Mouse (Mus musculus) T-helper 17 cell (primary cell): ENCODE data around the gene Med31.

ENCODE experiments used
- in situ Hi-C, 2 experiments: fragments of 300-600 bp; cut with MboI, MseI; formaldehyde crosslinking; loops; 1 replicate in 1 of 2; 2 replicates in 1 of 2; pipeline ENCODE4 v1.15.1; 2025; ENCODE audit warnings: high pct_unique_total_duplicates in 2 of 2

Gene Med31

DNA sequence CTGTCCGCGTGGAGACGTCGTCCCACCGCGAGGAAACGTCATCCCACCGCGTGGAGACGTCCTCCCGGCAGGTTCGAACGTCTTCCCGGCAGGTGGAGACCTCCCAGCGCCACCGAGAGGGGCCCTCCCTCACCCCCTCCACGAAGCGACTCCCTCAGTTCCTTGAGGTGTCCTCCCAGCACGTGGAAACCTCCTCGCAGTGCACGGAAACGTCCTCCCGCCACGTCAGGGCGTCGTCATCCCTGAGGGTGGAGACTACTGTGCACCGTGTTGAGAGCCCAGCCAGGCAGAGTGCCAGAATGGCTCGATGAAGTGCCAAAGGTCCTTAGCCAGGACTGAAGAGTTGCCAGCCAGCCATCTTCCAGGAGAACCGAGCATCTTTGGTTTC, at the start of gene Med31:
TSS of gene Med31 (minus strand) at position 183 of the 388 bp plus-strand sequence.
- in situ Hi-C loops, result loop anchor here (5.0 to 25.0 kb wide), 3 partner anchors 972 to 1208 kb away; partner anchors contain the start of genes Ctns (in 1 of the 2), Derl2 (in 1 of the 2), Dhx33 (in 1 of the 2) and Emc6 (in 1 of the 2)

- in situ Hi-C loops, result no loop called here
Measured at GRCm38 (mm10) chr11:72256441-72256840, 41.0 kb upstream of the Med31 start.

DNA sequence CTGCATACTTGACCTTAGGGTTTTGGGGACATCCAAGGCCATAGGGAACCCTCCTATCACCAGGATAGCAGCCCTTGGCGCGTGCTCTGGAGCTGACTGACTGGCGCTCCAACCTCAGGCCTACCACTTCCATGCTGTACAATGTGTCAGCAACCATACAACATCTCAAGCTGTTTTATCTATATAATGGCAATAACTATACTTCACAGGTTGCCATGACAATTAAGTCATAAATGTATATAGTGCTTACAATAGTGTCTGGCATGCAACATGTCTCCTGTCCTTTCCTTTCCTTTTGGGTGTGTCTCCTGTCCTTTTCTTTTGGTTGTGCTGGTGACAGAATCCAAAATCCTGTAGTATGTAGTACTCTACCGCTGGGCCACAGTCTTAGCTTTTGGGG, 40.2 kb upstream of the Med31 start:
- in situ Hi-C loops, result no loop called here

DNA sequence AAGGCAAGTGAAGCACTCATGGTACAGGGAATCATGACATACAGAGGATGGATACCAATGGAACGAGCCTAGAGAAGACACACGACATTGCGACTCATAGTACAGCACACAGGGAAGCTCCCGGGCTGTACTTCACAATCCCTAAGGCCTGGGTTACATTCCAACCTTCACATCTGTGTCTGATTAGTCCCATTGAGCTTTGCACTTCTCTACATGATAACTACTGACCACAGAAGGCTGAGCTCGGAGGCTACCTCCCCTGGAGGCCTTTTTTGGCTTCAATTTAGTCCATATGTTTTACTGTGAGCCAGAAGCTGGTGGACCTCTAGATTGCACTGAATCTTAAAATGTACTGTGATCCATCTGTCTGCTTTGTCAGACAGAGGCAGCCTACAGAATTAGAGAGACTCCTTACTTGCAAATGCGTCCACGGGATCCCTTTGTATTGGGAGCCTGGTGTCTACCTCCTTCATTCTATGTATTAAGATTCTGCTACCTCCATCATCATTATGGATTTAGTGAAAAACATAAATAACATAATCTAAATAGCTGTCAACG, 29.9 kb upstream of the Med31 start:
- in situ Hi-C loops, result loop anchor here in 1 of 2 experiments (25.0 kb wide), 1 partner anchor 167 kb away; the partner anchor contains the start of gene Smtnl2

DNA sequence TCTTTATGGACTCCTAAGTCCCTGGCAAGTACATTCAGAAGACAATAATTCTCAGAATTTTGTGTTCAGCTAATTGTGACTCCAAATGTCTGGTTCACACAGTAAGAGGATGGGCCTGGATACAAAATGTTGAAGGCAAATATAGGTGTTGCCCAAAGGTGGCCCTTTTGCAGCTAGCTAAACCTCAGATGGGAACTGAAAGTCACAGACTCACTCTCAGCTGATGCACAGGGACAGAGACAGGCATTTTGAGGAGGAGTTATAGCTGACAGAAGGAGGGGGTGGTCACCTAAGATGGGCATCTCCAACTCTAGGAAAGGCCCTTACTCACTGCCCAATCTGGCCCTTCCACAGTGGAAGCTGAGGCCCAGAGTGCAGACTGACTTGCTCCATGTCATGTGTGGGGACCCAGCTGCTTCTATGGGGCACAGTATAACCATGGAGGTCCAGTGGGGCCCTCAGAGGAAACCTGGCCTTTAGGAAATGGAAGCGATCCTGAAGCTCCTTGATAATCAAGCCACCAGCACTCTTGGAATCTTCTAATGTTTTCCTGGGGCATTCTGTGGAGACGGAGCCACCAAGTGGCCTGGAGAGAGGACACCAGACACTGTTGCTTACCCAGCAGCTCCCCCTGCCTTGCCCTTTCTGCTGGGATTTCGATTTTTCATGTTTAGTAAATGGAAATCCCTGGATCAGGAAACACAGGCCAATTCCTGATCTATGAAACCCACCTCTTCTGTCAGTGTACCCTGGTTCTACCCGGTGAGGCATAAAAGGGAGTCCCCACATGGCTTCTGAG, 24.9 kb upstream of the Med31 start:
- in situ Hi-C loops, result loop anchor here in 1 of 2 experiments (25.0 kb wide), 1 partner anchor 172 kb away; the partner anchor contains the start of gene Smtnl2

GRCm38 (mm10) chr11:72234013-72234412, 18.6 kb upstream of the Med31 start:
- in situ Hi-C loops, result loop anchor here (5.0 to 25.0 kb wide), 3 partner anchors 88 to 191 kb away; partner anchors contain the start of gene Smtnl2 (in 1 of the 2)

- in situ Hi-C loops, result loop anchor here (5.0 to 25.0 kb wide), 3 partner anchors 89 to 192 kb away; partner anchors contain the start of gene Smtnl2 (in 1 of the 2)
Measured at GRCm38 (mm10) chr11:72232991-72233390, 17.6 kb upstream of the Med31 start.

- in situ Hi-C loops, result loop anchor here (5.0 to 25.0 kb wide), 3 partner anchors 90 to 193 kb away; partner anchors contain the start of gene Smtnl2 (in 1 of the 2)
Measured at GRCm38 (mm10) chr11:72232068-72232467, 16.7 kb upstream of the Med31 start.

- in situ Hi-C loops, result loop anchor here in 1 of 2 experiments (25.0 kb wide), 1 partner anchor 184 kb away; the partner anchor contains the start of gene Smtnl2
Measured at GRCm38 (mm10) chr11:72228513-72228912, 13.1 kb upstream of the Med31 start.

DNA sequence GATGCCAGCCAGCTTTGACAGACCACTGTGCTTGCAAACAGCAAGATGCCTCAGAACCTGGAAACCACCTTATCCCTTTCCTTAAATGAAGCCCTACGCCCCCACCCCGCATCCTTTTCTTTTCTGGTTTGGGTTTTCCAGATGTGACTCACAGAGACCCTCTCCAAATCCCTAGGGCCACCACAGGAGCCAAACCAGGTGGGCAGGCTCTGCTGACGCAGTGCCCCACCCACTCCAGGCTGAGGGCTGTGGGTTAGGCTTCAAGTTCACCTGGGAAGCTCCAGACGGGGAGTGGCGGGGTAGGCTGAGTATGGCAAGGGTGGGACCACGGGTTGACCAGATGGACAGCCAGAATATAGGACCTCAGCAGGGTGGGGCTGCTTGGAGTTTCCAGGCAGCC, 11.5 kb upstream of the Med31 start:
- in situ Hi-C loops, result loop anchor here in 1 of 2 experiments (25.0 kb wide), 1 partner anchor 185 kb away; the partner anchor contains the start of gene Smtnl2

- in situ Hi-C loops, result loop anchor here in 1 of 2 experiments (25.0 kb wide), 1 partner anchor 186 kb away; the partner anchor contains the start of gene Smtnl2
Measured at GRCm38 (mm10) chr11:72226020-72226791, 10.8 kb upstream of the Med31 start.

DNA sequence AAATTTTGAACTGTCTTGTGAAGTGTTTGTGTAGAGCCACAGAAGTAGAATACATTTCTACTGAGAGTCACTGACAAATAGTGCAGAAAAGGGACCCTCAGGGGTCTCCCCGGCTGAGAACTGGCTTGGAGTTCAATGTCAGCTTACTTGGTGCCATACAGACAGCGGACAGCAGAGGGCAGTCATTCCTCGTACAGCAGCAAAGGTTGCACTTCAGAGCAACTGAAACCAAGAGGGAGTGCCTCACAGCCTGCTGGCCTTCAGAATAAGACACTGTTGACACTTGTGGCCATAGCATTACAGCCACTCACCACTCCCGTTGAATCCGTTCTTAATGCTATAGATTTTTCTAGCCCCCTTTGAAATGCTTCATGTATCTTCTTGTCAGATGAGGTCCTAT, 9.5 kb upstream of the Med31 start:
- in situ Hi-C loops, result loop anchor here in 1 of 2 experiments (25.0 kb wide), 3 partner anchors 187 to 1213 kb away; partner anchors contain the start of genes Ctns, Derl2, Dhx33 and Emc6

DNA sequence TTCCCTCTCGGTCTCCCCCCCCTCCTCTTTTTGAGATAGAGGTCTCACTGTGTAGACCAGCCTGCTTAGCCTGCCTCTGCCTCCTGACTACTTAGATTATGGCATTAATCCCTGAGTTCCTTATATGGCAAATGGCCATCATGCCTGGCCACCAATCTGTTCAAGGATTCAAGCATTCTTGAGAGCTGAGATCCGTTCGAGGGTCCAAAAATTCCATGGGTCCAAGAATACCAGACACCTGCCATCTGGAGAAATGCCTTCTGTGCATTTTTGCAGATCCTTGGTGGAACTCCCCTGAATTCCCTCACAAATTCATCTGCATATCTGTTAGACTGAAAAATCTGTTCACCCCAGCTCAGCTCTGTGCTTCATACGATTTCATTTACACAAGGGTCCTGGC, 8.0 kb upstream of the Med31 start:
- in situ Hi-C loops, result loop anchor here in 1 of 2 experiments (25.0 kb wide), 2 partner anchors 964 to 1211 kb away; partner anchors contain the start of genes Ctns, Derl2, Dhx33 and Emc6

DNA sequence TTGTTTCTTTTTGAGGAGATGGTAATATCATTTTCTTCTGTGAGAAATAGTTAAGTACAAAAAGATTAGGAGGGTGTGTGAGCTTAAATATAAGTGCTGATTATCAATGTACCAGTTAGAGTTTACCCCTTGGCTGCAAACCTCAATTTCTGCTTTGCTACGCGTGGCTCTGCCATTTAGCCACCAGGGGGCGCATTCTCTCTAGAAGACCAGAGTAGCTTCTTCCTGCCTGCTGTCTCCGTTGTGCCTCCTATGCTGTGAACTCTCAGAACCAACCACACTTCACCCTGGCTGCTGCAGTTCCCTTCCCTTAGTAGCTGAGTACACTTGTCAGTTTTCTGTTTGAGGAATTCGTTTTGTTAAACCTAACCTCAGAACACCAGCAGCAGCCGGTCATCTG, 5.9 kb upstream of the Med31 start:
- in situ Hi-C loops, result loop anchor here in 1 of 2 experiments (25.0 kb wide), 2 partner anchors 966 to 1209 kb away; partner anchors contain the start of genes Ctns, Derl2, Dhx33 and Emc6

GRCm38 (mm10) chr11:72217116-72217515, 1.7 kb upstream of the Med31 start:
- in situ Hi-C loops, result loop anchor here (5.0 to 25.0 kb wide), 3 partner anchors 970 to 1210 kb away; partner anchors contain the start of genes Ctns (in 1 of the 2), Derl2 (in 1 of the 2), Dhx33 (in 1 of the 2) and Emc6 (in 1 of the 2)

DNA sequence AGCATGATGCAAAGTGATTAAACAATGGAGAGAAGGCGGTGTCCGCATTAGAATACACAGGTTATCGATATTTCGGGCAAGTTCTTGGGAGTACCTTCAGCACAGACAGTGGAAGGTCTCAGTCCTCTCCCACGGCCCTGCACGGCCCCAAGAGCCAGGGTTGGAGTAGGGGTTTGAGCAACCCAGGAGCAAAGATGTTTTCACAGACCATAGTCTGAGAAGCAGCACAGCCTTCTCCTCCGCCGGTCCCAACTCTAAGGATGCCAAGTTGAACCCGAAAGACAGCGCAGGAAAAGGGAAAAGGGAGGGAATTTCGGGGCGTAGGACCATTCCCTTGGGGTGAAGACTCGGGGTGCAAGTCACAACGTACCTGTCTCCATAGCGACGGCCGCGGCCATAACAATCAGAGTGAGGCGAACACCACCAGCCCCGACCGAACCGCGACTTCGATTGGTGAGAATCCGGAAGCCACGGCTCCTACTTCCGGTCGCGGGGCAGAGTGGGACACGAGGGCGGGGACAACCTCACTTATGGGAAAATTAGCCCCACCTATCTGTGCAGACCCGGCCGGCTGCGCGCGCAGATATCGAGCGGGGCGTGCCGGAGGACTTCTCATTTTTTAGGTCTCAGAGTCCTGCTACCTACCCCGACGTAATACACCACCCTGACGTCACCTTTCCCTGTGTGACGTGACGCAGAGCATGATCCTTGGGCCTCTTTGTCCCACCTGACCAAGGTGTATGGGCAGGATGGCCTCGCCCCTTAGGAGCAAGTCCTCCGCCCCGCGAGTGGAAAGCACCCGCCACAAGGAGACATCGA, 592 bp downstream of the Med31 start:
- in situ Hi-C loops, result loop anchor here (5.0 to 25.0 kb wide), 3 partner anchors 973 to 1207 kb away; partner anchors contain the start of genes Ctns (in 1 of the 2), Derl2 (in 1 of the 2), Dhx33 (in 1 of the 2) and Emc6 (in 1 of the 2)

GRCm38 (mm10) chr11:72207834-72208377, 7.5 kb downstream of the Med31 start:
- in situ Hi-C loops, result loop anchor here (10.0 to 25.0 kb wide), 3 partner anchors 979 to 1653 kb away; partner anchors contain the start of genes Ctns (in 1 of the 2), Derl2 (in 1 of the 2), Dhx33 (in 1 of the 2) and Emc6 (in 1 of the 2)

DNA sequence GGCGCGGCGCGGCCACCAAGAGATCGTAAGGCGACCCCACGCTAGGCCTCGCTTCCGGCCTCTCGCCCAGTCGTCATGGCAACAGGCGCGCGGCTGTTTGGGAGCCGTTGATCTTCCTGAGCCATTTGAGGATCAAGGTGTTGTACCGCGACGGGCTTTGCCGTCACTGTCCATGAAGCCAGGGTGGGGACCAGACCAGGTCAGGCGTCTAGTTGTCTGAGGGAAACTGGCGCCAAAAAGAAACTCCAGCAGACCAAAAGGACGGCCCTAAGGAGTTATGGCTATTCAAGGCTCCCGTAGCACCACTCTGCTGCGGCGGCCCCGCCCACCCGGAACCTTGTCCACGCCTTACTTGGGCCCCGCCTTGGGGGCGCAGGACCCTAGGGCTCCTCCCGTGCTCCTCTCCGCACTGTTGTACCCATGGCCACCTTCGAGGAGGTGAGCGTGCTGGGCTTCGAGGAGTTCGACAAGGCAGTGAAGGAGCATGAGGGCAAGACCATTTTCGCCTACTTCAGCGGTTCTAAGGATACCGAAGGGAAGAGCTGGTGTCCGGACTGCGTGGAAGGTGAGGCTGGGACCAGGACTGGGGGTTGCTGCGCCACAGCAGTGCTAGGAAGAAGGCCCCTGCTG, 8.1 kb downstream of the Med31 start, which contains the start of the genes 4933427D14Rik and Txndc17:
TSS of gene 4933427D14Rik (minus strand) at position 256 of the 630 bp plus-strand sequence.
TSS of gene Txndc17 (plus strand) at position 344 of the 630 bp plus-strand sequence.
- in situ Hi-C loops, result loop anchor here (10.0 to 25.0 kb wide), 3 partner anchors 980 to 1653 kb away; partner anchors contain the start of genes Ctns (in 1 of the 2), Derl2 (in 1 of the 2), Dhx33 (in 1 of the 2) and Emc6 (in 1 of the 2)
